Mouse (Mus musculus): ENCODE measurements around the gene Wfdc10.

DNA sequence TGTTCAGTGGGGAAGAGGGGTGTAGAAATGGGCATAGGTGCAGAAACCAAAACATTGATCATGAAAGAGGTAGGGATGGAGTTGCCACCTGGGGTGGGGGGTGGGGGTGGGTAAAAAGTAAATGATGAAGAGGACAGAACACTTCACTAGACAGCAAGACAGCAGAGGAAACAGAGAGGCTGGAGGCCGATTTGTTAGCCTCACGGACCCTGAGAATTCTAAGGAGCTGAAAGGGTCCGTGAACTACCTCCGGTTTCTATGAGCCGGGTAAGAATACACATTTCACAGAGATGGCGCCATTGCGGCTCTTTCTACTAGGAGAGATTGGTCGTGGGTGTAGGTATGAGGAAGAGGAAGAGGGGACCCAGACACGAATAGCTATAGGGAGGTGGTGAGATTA lies 637 bp downstream of the Wfdc10 start, which contains the start of gene Wfdc9:
- no peak for TF ChIP-seq CTCF (IDR thresholded peaks at IDR 0.05; ENCODE audit: low read depth)
- TF ChIP-seq EP300 (IDR thresholded peaks at IDR 0.05; ENCODE audit: low read depth), result no peak
